Mouse (Mus musculus): ENCODE measurements around the gene Mcm7.

The Mcm7 gene

GRCm38 (mm10) chr5:138155443-138155976 lies 16.7 kb downstream of the Mcm7 start, which contains the start of gene Zfp113:
Gene Zfp113, minus strand, starts transcription at chr5:138155744.
- DNase-seq = peak; percentile 82 to 87

- DNase-seq = no peak
Measured at GRCm38 (mm10) chr5:138154390-138154789, 17.8 kb downstream of the Mcm7 start.

- no peak for DNase-seq
Measured at GRCm38 (mm10) chr5:138138585-138138984, 33.6 kb downstream of the Mcm7 start.

- DNase-seq = peak; percentile 43 to 44
Measured at GRCm38 (mm10) chr5:138137935-138138549, 34.2 kb downstream of the Mcm7 start.

- DNase-seq = no peak
Measured at GRCm38 (mm10) chr5:138137257-138137656, 35.0 kb downstream of the Mcm7 start.

GRCm38 (mm10) chr5:138132425-138133064 lies 39.7 kb downstream of the Mcm7 start:
- no peak for DNase-seq

GRCm38 (mm10) chr5:138118041-138118440 lies 54.2 kb downstream of the Mcm7 start:
- no peak for DNase-seq

- peak; percentile 5 to 11 for DNase-seq
Measured at GRCm38 (mm10) chr5:138117199-138118015, 54.8 kb downstream of the Mcm7 start.

- peak; percentile 92 for DNase-seq
Measured at GRCm38 (mm10) chr5:138116255-138117198, 55.7 kb downstream of the Mcm7 start, which contains the start of gene Zscan21. Gene Zscan21, plus strand, starts transcription at chr5:138116903.
